Mouse (Mus musculus) forebrain, embryonic 13.5 days (tissue): ENCODE results near the gene Itpr1. TPM values are rescaled to one million over a fixed set of nuclear protein-coding genes. Genes with fewer than 3 reads are reported as not detected.

ENCODE experiments used
- ATAC-seq: fragments of 200-750 bp; cut with Nextera tagmentation; 2 replicates; pipeline ENCODE4 v1.8.0; 2017
- H3K27ac ChIP-seq: fragments of 300-500 bp; sonication (generic); 2 replicates; pipeline ENCODE4 v1.5.1; 2015; ENCODE audit warnings: inconsistent platforms, mild to moderate bottlenecking, moderate library complexity
- H3K27me3 ChIP-seq: fragments of 300-500 bp; sonication (generic); 2 replicates; pipeline ENCODE4 v1.6.1; 2015; ENCODE audit warnings: mild to moderate bottlenecking, inconsistent platforms
- H3K36me3 ChIP-seq: fragments of 300-500 bp; sonication (generic); 2 replicates; pipeline ENCODE4 v1.6.1; 2015; ENCODE audit warnings: mild to moderate bottlenecking, inconsistent platforms; ENCODE audit not compliant: poor library complexity, severe bottlenecking
- H3K4me1 ChIP-seq: fragments of 300-500 bp; sonication (generic); 2 replicates; pipeline ENCODE4 v1.6.1; 2015; ENCODE audit warnings: inconsistent platforms
- H3K4me2 ChIP-seq: fragments of 300-500 bp; sonication (generic); 2 replicates; pipeline ENCODE4 v1.6.1; 2015; ENCODE audit warnings: inconsistent platforms, mild to moderate bottlenecking, moderate library complexity
- H3K4me3 ChIP-seq: fragments of 300-500 bp; sonication (generic); 2 replicates; pipeline ENCODE4 v1.5.1; 2015; ENCODE audit warnings: mild to moderate bottlenecking, inconsistent platforms
- H3K9ac ChIP-seq: fragments of 300-500 bp; sonication (generic); 2 replicates; pipeline ENCODE4 v1.6.1; 2015; ENCODE audit warnings: mild to moderate bottlenecking, inconsistent platforms
- H3K9me3 ChIP-seq: fragments of 300-500 bp; sonication (generic); replicated peaks from 2 replicates; pipeline ENCODE4 v1.6.1; 2016; ENCODE audit warnings: inconsistent platforms
- WGBS: fragments of 180-500 bp; shearing (Covaris S2); methylation state at CpG from one replicate; pipeline ENCODE4 v1.1.7; 2015; 5-methylcytosine and 5-hydroxymethylcytosine counted together
- polyA plus RNA-seq: library from polyadenylated mRNA; unstranded; fragments of >200 nt; fragmentation: Nextera tagmentation; extraction: Ambion mirVana; gene quantifications from 2 replicates; pipeline ENCODE4 v1.2.1, GENCODE M21; 2015

Gene Itpr1
- polyA plus RNA-seq, result 5.7 and 6.9 TPM in 2 replicates

GRCm38 (mm10) chr6:108212881-108213295, at the start of gene Itpr1:
Gene Itpr1 (plus strand): TSS chr6:108213096.
- WGBS, result under 1% methylated on average over 20 of the region's 27 CpGs
- peak within 1 kb of the TSS; percentile 66 for H3K4me3 ChIP-seq
- H3K4me2 ChIP-seq, result peak within 1 kb of the TSS; percentile 92
- H3K36me3 ChIP-seq, result no peaks in the 10 kb centered on the region
- ATAC-seq, result peak; percentile 100
- H3K27me3 ChIP-seq, result no peaks in the 10 kb centered on the region
- peak within 1 kb of the TSS; percentile 72 for H3K9ac ChIP-seq
- peaks cover 23% of the 10 kb centered on the region for H3K4me1 ChIP-seq
- no peaks in the 10 kb centered on the region for H3K9me3 ChIP-seq
- no peak within 1 kb of the TSS for H3K27ac ChIP-seq

- no peaks in the 10 kb centered on the region for H3K27me3 ChIP-seq
- no peaks in the 10 kb centered on the region for H3K9me3 ChIP-seq
- no peak overlapping the region for H3K9ac ChIP-seq
- no peaks in the 10 kb centered on the region for H3K36me3 ChIP-seq
- no peak overlapping the region for H3K4me2 ChIP-seq
- WGBS, result 71% methylated on average over 5 of the region's 5 CpGs
- no peak for ATAC-seq
- H3K4me3 ChIP-seq, result no peak overlapping the region
- H3K4me1 ChIP-seq, result no peaks in the 10 kb centered on the region
- no peak overlapping the region for H3K27ac ChIP-seq
Observed at GRCm38 (mm10) chr6:108164935-108165334, 48.0 kb upstream of the Itpr1 start.

GRCm38 (mm10) chr6:108165598-108165997, 47.3 kb upstream of the Itpr1 start:
- Histone ChIP-seq H3K4me2 (no peak overlapping the region), H3K4me3 (no peak overlapping the region), H3K9me3 (no peaks in the 10 kb centered on the region), H3K4me1 (no peaks in the 10 kb centered on the region), H3K27ac (no peak overlapping the region), H3K36me3 (no peaks in the 10 kb centered on the region), H3K9ac (no peak overlapping the region), H3K27me3 (no peaks in the 10 kb centered on the region)
- ATAC-seq, result no peak
- WGBS, result 89% methylated on average over 2 of the region's 2 CpGs

GRCm38 (mm10) chr6:108167946-108168680, 44.8 kb upstream of the Itpr1 start:
- H3K4me1 ChIP-seq, result no peaks in the 10 kb centered on the region
- H3K27me3 ChIP-seq, result no peaks in the 10 kb centered on the region
- H3K4me3 ChIP-seq, result no peak overlapping the region
- peaks cover 12% of the 10 kb centered on the region for H3K36me3 ChIP-seq
- no peak overlapping the region for H3K4me2 ChIP-seq
- no peak for ATAC-seq
- no peak overlapping the region for H3K9ac ChIP-seq
- H3K9me3 ChIP-seq, result no peaks in the 10 kb centered on the region
- H3K27ac ChIP-seq, result no peak overlapping the region
- 83% methylated on average over 7 of the region's 7 CpGs for WGBS

GRCm38 (mm10) chr6:108168723-108169122, 44.2 kb upstream of the Itpr1 start:
- Histone ChIP-seq H3K4me3 (no peak overlapping the region), H3K4me2 (no peak overlapping the region), H3K36me3 (peaks cover 18% of the 10 kb centered on the region), H3K4me1 (no peaks in the 10 kb centered on the region), H3K9me3 (no peaks in the 10 kb centered on the region), H3K9ac (no peak overlapping the region), H3K27me3 (no peaks in the 10 kb centered on the region), H3K27ac (no peak overlapping the region)
- WGBS, result 93% methylated on average over 6 of the region's 6 CpGs
- ATAC-seq, result no peak

GRCm38 (mm10) chr6:108169466-108169865, 43.4 kb upstream of the Itpr1 start:
- Histone ChIP-seq H3K9ac (no peak overlapping the region), H3K27me3 (no peaks in the 10 kb centered on the region), H3K36me3 (peaks cover 23% of the 10 kb centered on the region), H3K4me3 (no peak overlapping the region), H3K9me3 (no peaks in the 10 kb centered on the region), H3K4me2 (no peak overlapping the region), H3K4me1 (no peaks in the 10 kb centered on the region), H3K27ac (no peak overlapping the region)
- 98% methylated on average over 3 of the region's 3 CpGs for WGBS
- no peak for ATAC-seq

- ATAC-seq, result no peak
- Histone ChIP-seq H3K27ac (no peak overlapping the region), H3K4me2 (no peak overlapping the region), H3K27me3 (no peaks in the 10 kb centered on the region), H3K9me3 (no peaks in the 10 kb centered on the region), H3K4me1 (no peaks in the 10 kb centered on the region), H3K36me3 (peaks cover 35% of the 10 kb centered on the region), H3K9ac (no peak overlapping the region), H3K4me3 (no peak overlapping the region)
- WGBS, result 100% methylated on average over 1 of the region's 1 CpGs
Observed at GRCm38 (mm10) chr6:108172219-108172618, 40.7 kb upstream of the Itpr1 start.

GRCm38 (mm10) chr6:108174181-108174580, 38.7 kb upstream of the Itpr1 start:
- H3K4me2 ChIP-seq, result no peak overlapping the region
- H3K36me3 ChIP-seq, result peaks cover 35% of the 10 kb centered on the region
- no peaks in the 10 kb centered on the region for H3K4me1 ChIP-seq
- no peak overlapping the region for H3K27ac ChIP-seq
- WGBS, result 92% methylated on average over 3 of the region's 3 CpGs
- H3K27me3 ChIP-seq, result no peaks in the 10 kb centered on the region
- no peak for ATAC-seq
- H3K9ac ChIP-seq, result no peak overlapping the region
- no peaks in the 10 kb centered on the region for H3K9me3 ChIP-seq
- H3K4me3 ChIP-seq, result no peak overlapping the region

- 97% methylated on average over 2 of the region's 2 CpGs for WGBS
Observed at GRCm38 (mm10) chr6:108179087-108179486, 33.8 kb upstream of the Itpr1 start.

GRCm38 (mm10) chr6:108184847-108185684, 27.8 kb upstream of the Itpr1 start, which contains the start of gene Sumf1:
Gene Sumf1 (minus strand): TSS chr6:108185582.
- 5% methylated on average over 48 of the region's 49 CpGs for WGBS
- Histone ChIP-seq H3K4me2 (peak within 1 kb of the TSS; percentile 89), H3K4me3 (peak within 1 kb of the TSS; percentile 85), H3K4me1 (peaks cover 10% of the 10 kb centered on the region), H3K27ac (no peak within 1 kb of the TSS), H3K9me3 (no peaks in the 10 kb centered on the region), H3K27me3 (peaks cover 4% of the 10 kb centered on the region; the same call in 1 of the 2 replicates), H3K9ac (peak within 1 kb of the TSS; percentile 80), H3K36me3 (no peaks in the 10 kb centered on the region)
- peak; percentile 96 for ATAC-seq

More at GRCm38 (mm10) chr6:108179087-108179486, 33.8 kb upstream of the Itpr1 start:
- H3K9ac ChIP-seq, result no peak overlapping the region
- no peak overlapping the region for H3K27ac ChIP-seq
- ATAC-seq, result no peak
- 0 out of 2 replicates have a peak, but pooled peaks cover under 1% of the 10 kb centered on the region for H3K4me1 ChIP-seq
- H3K36me3 ChIP-seq, result peaks cover 15% of the 10 kb centered on the region; the same call in 1 of the 2 replicates
- no peak overlapping the region for H3K4me2 ChIP-seq
- no peaks in the 10 kb centered on the region for H3K9me3 ChIP-seq
- no peak overlapping the region for H3K4me3 ChIP-seq
- H3K27me3 ChIP-seq, result no peaks in the 10 kb centered on the region

- Histone ChIP-seq H3K4me3 (peak overlapping the region; percentile 85), H3K9ac (peak overlapping the region; percentile 80; the same call in 1 of the 2 replicates)
- no peak; the same call in 1 of the 2 replicates for ATAC-seq
Observed at GRCm38 (mm10) chr6:108185685-108186009, 27.2 kb upstream of the Itpr1 start.

GRCm38 (mm10) chr6:108190690-108191089, 22.2 kb upstream of the Itpr1 start:
- H3K27ac ChIP-seq, result no peak overlapping the region
- no peak overlapping the region for H3K4me3 ChIP-seq
- H3K9me3 ChIP-seq, result no peaks in the 10 kb centered on the region
- H3K4me1 ChIP-seq, result no peaks in the 10 kb centered on the region
- no peaks in the 10 kb centered on the region for H3K36me3 ChIP-seq
- ATAC-seq, result no peak
- no peak overlapping the region for H3K4me2 ChIP-seq
- H3K9ac ChIP-seq, result no peak overlapping the region
- WGBS, result 95% methylated on average over 1 of the region's 1 CpGs
- H3K27me3 ChIP-seq, result peaks cover 7% of the 10 kb centered on the region

More at GRCm38 (mm10) chr6:108185685-108186009, 27.2 kb upstream of the Itpr1 start:
- Histone ChIP-seq H3K4me2 (peak overlapping the region; percentile 89), H3K36me3 (no peaks in the 10 kb centered on the region), H3K27ac (no peak overlapping the region), H3K9me3 (no peaks in the 10 kb centered on the region), H3K27me3 (peaks cover 4% of the 10 kb centered on the region; the same call in 1 of the 2 replicates), H3K4me1 (peaks cover 10% of the 10 kb centered on the region)
- 12% methylated on average over 4 of the region's 4 CpGs for WGBS
